Mouse (Mus musculus) heart, postnatal 36 days (tissue): ENCODE data around the gene Exoc2. TPM values are rescaled to one million over a fixed set of nuclear protein-coding genes. Genes with fewer than 3 reads are reported as not detected.

Experiments
- DNase-seq, 2 experiments: peaks; one replicate each; pipeline ENCODE4 v3.0.0; 2021 to 2022
- intact Hi-C: fragments of 180-260 bp; cut with DNase I; formaldehyde crosslinking; loops from one replicate; pipeline ENCODE4 v1.15.1; 2025
- total RNA-seq, 2 experiments: library from RNA; stranded (reverse); gene quantifications; 2 replicates each; pipeline ENCODE4 v1.2.3; 2021

Exoc2 gene
- total RNA-seq, 2 experiments from 2014 or later: 14.4 to 16.5 TPM

- intact Hi-C loops: no loop called here
- no peak for DNase-seq
These were observed 186.9 kb downstream of the Exoc2 start for GRCm38 (mm10) chr13:30787036-30787320.

GRCm38 (mm10) chr13:30786235-30787035 lies 187.5 kb downstream of the Exoc2 start:
- no peak for DNase-seq
- intact Hi-C loops: no loop called here

GRCm38 (mm10) chr13:30785423-30786040 lies 188.4 kb downstream of the Exoc2 start:
- no peak for DNase-seq
- intact Hi-C loops: no loop called here

- intact Hi-C loops: no loop called here
- DNase-seq: no peak
These were observed 191.5 kb downstream of the Exoc2 start for GRCm38 (mm10) chr13:30782419-30782818.

GRCm38 (mm10) chr13:30781905-30782304 lies 192.0 kb downstream of the Exoc2 start:
- no peak for DNase-seq
- intact Hi-C loops: no loop called here

GRCm38 (mm10) chr13:30777678-30778179 lies 196.2 kb downstream of the Exoc2 start:
- DNase-seq: no peak
- intact Hi-C loops: no loop called here

GRCm38 (mm10) chr13:30776021-30776420 lies 197.9 kb downstream of the Exoc2 start:
- no peak for DNase-seq
- intact Hi-C loops: no loop called here

GRCm38 (mm10) chr13:30767477-30768127 lies 206.3 kb downstream of the Exoc2 start:
- no peak for DNase-seq
- intact Hi-C loops: no loop called here

GRCm38 (mm10) chr13:30766636-30767476 lies 207.0 kb downstream of the Exoc2 start:
- intact Hi-C loops: no loop called here
- DNase-seq: no peak

GRCm38 (mm10) chr13:30765906-30766305 lies 208.0 kb downstream of the Exoc2 start:
- intact Hi-C loops: no loop called here
- no peak for DNase-seq

- peak in 1 of 2 experiments; percentile 35 for DNase-seq
- intact Hi-C loops: no loop called here
These were observed 209.7 kb downstream of the Exoc2 start for GRCm38 (mm10) chr13:30764014-30764740.

Other genes starting within 250 kb of the Exoc2 start
- 1 to 10 TPM; 1.2 to 1.7 TPM for gene Irf4, start 224.9 kb downstream of the Exoc2 start, total RNA-seq
- under 1 TPM in 1 of 2 experiments, not detected in 1; 0.25 TPM for gene Hus1b, start 26.3 kb downstream of the Exoc2 start, total RNA-seq
- gene Gm5447, start 111 bp upstream of the Exoc2 start, total RNA-seq: not detected